Mouse (Mus musculus) midbrain, embryonic 13.5 days (tissue): ENCODE results near the gene Cd70. TPM values are rescaled to one million over a fixed set of nuclear protein-coding genes. Genes with fewer than 3 reads are reported as not detected.
"Not testable (repeated sequence)": the region's sequence is repeated elsewhere in the genome, so short reads cannot be mapped to it uniquely, and the experiment has no call there.

Experiments used
- ATAC-seq: fragments of 200-750 bp; cut with Nextera tagmentation; 2 replicates; pipeline ENCODE4 v1.8.0; 2017; ENCODE audit warnings: mild to moderate bottlenecking, moderate TSS enrichment, moderate library complexity
- H3K27ac ChIP-seq: fragments of 300-500 bp; sonication (generic); 2 replicates; pipeline ENCODE4 v1.5.1; 2015; ENCODE audit warnings: inconsistent platforms, mild to moderate bottlenecking, moderate library complexity
- H3K27me3 ChIP-seq: fragments of 300-500 bp; sonication (generic); 2 replicates; pipeline ENCODE4 v1.6.1; 2015; ENCODE audit warnings: mild to moderate bottlenecking, inconsistent platforms
- H3K36me3 ChIP-seq: fragments of 300-500 bp; sonication (generic); 2 replicates; pipeline ENCODE4 v1.6.1; 2015; ENCODE audit warnings: mild to moderate bottlenecking, inconsistent platforms
- H3K4me1 ChIP-seq: fragments of 300-500 bp; sonication (generic); replicated peaks from 2 replicates; pipeline ENCODE4 v1.6.1; 2015; ENCODE audit warnings: inconsistent platforms
- H3K4me2 ChIP-seq: fragments of 300-500 bp; sonication (generic); replicated peaks from 2 replicates; pipeline ENCODE4 v1.6.1; 2015; ENCODE audit warnings: moderate library complexity, mild to moderate bottlenecking, inconsistent platforms
- H3K4me3 ChIP-seq: fragments of 300-500 bp; sonication (generic); replicated peaks from 2 replicates; pipeline ENCODE4 v1.5.1; 2015; ENCODE audit warnings: mild to moderate bottlenecking, inconsistent platforms
- H3K9ac ChIP-seq: fragments of 300-500 bp; sonication (generic); replicated peaks from 2 replicates; pipeline ENCODE4 v1.6.1; 2015; ENCODE audit warnings: mild to moderate bottlenecking, inconsistent platforms
- H3K9me3 ChIP-seq: fragments of 300-500 bp; sonication (generic); 2 replicates; pipeline ENCODE4 v1.6.1; 2016; ENCODE audit warnings: mild to moderate bottlenecking, inconsistent platforms
- WGBS: fragments of 180-500 bp; shearing (Covaris S2); methylation state at CpG from one replicate; pipeline ENCODE4 v1.1.7; 2015; 5-methylcytosine and 5-hydroxymethylcytosine counted together
- polyA plus RNA-seq: library from polyadenylated mRNA; unstranded; fragments of >200 nt; fragmentation: Nextera tagmentation; extraction: Ambion mirVana; gene quantifications from 2 replicates; pipeline ENCODE4 v1.2.1, GENCODE M21; 2015

Cd70 gene
- polyA plus RNA-seq, 1 experiment from 2014 or later, result 0.44 TPM

GRCm38 (mm10) chr17:57170616-57171260, 21.2 kb upstream of the Cd70 start:
- Histone ChIP-seq H3K4me1 (no peaks in the 10 kb centered on the region), H3K36me3 (no peaks in the 10 kb centered on the region), H3K4me2 (no peak overlapping the region), H3K4me3 (no peak overlapping the region), H3K9me3 (no peaks in the 10 kb centered on the region), H3K27ac (no peak overlapping the region), H3K9ac (no peak overlapping the region), H3K27me3 (0 out of 2 replicates have a peak, but pooled peaks cover 3% of the 10 kb centered on the region)
- no peak for ATAC-seq
- 59% methylated on average over 5 of the region's 5 CpGs for WGBS

- Histone ChIP-seq H3K36me3 (no peaks in the 10 kb centered on the region), H3K27ac (no peak overlapping the region), H3K27me3 (0 out of 2 replicates have a peak, but pooled peaks cover 3% of the 10 kb centered on the region), H3K9me3 (no peaks in the 10 kb centered on the region), H3K4me3 (no peak overlapping the region), H3K4me1 (no peaks in the 10 kb centered on the region), H3K9ac (no peak overlapping the region), H3K4me2 (no peak overlapping the region; the same call in 1 of the 2 replicates)
- 10% methylated on average over 11 of the region's 11 CpGs for WGBS
- ATAC-seq, result peak; percentile 88
Measured at GRCm38 (mm10) chr17:57166800-57167791, 17.5 kb upstream of the Cd70 start.

GRCm38 (mm10) chr17:57153787-57154186, 4.2 kb upstream of the Cd70 start:
- H3K27ac ChIP-seq, result no peak overlapping the region
- no peak overlapping the region for H3K4me2 ChIP-seq
- H3K36me3 ChIP-seq, result no peaks in the 10 kb centered on the region
- WGBS, result 86% methylated on average over 4 of the region's 4 CpGs
- ATAC-seq, result no peak
- H3K4me1 ChIP-seq, result peaks cover 8% of the 10 kb centered on the region
- no peaks in the 10 kb centered on the region for H3K9me3 ChIP-seq
- H3K9ac ChIP-seq, result no peak overlapping the region
- no peak overlapping the region for H3K4me3 ChIP-seq
- H3K27me3 ChIP-seq, result peaks cover 20% of the 10 kb centered on the region

- Histone ChIP-seq H3K9ac (no peak overlapping the region), H3K9me3 (no peaks in the 10 kb centered on the region), H3K4me2 (no peak overlapping the region), H3K36me3 (no peaks in the 10 kb centered on the region), H3K4me3 (no peak overlapping the region), H3K4me1 (peaks cover 10% of the 10 kb centered on the region), H3K27ac (no peak overlapping the region), H3K27me3 (peaks cover 28% of the 10 kb centered on the region)
- ATAC-seq, result no peak
- WGBS, result 60% methylated on average over 6 of the region's 6 CpGs
Measured at GRCm38 (mm10) chr17:57153006-57153405, 3.4 kb upstream of the Cd70 start.

- Histone ChIP-seq H3K36me3 (no peaks in the 10 kb centered on the region), H3K27me3 (peaks cover 44% of the 10 kb centered on the region), H3K4me2 (no peak overlapping the region), H3K27ac (no peak overlapping the region), H3K9me3 (no peaks in the 10 kb centered on the region), H3K9ac (no peak overlapping the region), H3K4me3 (no peak overlapping the region), H3K4me1 (peaks cover 10% of the 10 kb centered on the region)
- no peak for ATAC-seq
- 71% methylated on average over 4 of the region's 4 CpGs for WGBS
Measured at GRCm38 (mm10) chr17:57148343-57148742, 1.2 kb downstream of the Cd70 start.

GRCm38 (mm10) chr17:57145115-57145514, 4.5 kb downstream of the Cd70 start:
- no peak overlapping the region for H3K4me2 ChIP-seq
- H3K9ac ChIP-seq, result no peak overlapping the region
- no peaks in the 10 kb centered on the region for H3K36me3 ChIP-seq
- H3K9me3 ChIP-seq, result no peaks in the 10 kb centered on the region
- no peak for ATAC-seq
- H3K4me3 ChIP-seq, result no peak overlapping the region
- WGBS, result 63% methylated on average over 1 of the region's 1 CpGs
- H3K27ac ChIP-seq, result no peak overlapping the region
- H3K27me3 ChIP-seq, result peaks cover 37% of the 10 kb centered on the region
- peaks cover 10% of the 10 kb centered on the region for H3K4me1 ChIP-seq

- Histone ChIP-seq H3K9ac (no peak overlapping the region), H3K27ac (no peak overlapping the region), H3K4me1 (peaks cover under 1% of the 10 kb centered on the region; the same call in 1 of the 2 replicates), H3K36me3 (no peaks in the 10 kb centered on the region), H3K9me3 (no peaks in the 10 kb centered on the region), H3K4me2 (no peak overlapping the region), H3K4me3 (no peak overlapping the region), H3K27me3 (peaks cover 23% of the 10 kb centered on the region)
- ATAC-seq, result no peak
- WGBS, result 82% methylated on average over 3 of the region's 3 CpGs
Measured at GRCm38 (mm10) chr17:57143704-57144103, 5.9 kb downstream of the Cd70 start.

GRCm38 (mm10) chr17:57139708-57140107, 9.9 kb downstream of the Cd70 start:
- H3K27me3 ChIP-seq, result no peaks in the 10 kb centered on the region
- H3K36me3 ChIP-seq, result no peaks in the 10 kb centered on the region
- ATAC-seq, result no peak
- H3K4me3 ChIP-seq, result no peak overlapping the region
- no peaks in the 10 kb centered on the region for H3K4me1 ChIP-seq
- no peaks in the 10 kb centered on the region for H3K9me3 ChIP-seq
- no peak overlapping the region for H3K9ac ChIP-seq
- no peak overlapping the region for H3K4me2 ChIP-seq
- no peak overlapping the region for H3K27ac ChIP-seq
- WGBS, result 84% methylated on average over 3 of the region's 3 CpGs

- no peaks in the 10 kb centered on the region for H3K4me1 ChIP-seq
- WGBS, result 92% methylated on average over 4 of the region's 4 CpGs
- no peaks in the 10 kb centered on the region for H3K36me3 ChIP-seq
- ATAC-seq, result no peak
- no peak overlapping the region for H3K27ac ChIP-seq
- no peak overlapping the region for H3K4me2 ChIP-seq
- H3K4me3 ChIP-seq, result no peak overlapping the region
- H3K9me3 ChIP-seq, result no peaks in the 10 kb centered on the region
- no peak overlapping the region for H3K9ac ChIP-seq
- H3K27me3 ChIP-seq, result no peaks in the 10 kb centered on the region
Measured at GRCm38 (mm10) chr17:57138676-57139075, 10.9 kb downstream of the Cd70 start.

- no peak overlapping the region for H3K4me2 ChIP-seq
- no peak for ATAC-seq
- H3K36me3 ChIP-seq, result no peaks in the 10 kb centered on the region
- H3K4me1 ChIP-seq, result no peaks in the 10 kb centered on the region
- H3K27me3 ChIP-seq, result no peaks in the 10 kb centered on the region
- no peaks in the 10 kb centered on the region for H3K9me3 ChIP-seq
- no peak overlapping the region for H3K9ac ChIP-seq
- 70% methylated on average over 3 of the region's 3 CpGs for WGBS
- H3K27ac ChIP-seq, result no peak overlapping the region
- H3K4me3 ChIP-seq, result no peak overlapping the region
Measured at GRCm38 (mm10) chr17:57135635-57136034, 13.9 kb downstream of the Cd70 start.

GRCm38 (mm10) chr17:57134693-57135092, 14.9 kb downstream of the Cd70 start:
- H3K27ac ChIP-seq, result no peak overlapping the region
- no peaks in the 10 kb centered on the region for H3K9me3 ChIP-seq
- WGBS, result 86% methylated on average over 2 of the region's 2 CpGs
- H3K9ac ChIP-seq, result no peak overlapping the region
- no peak overlapping the region for H3K4me2 ChIP-seq
- no peak for ATAC-seq
- no peaks in the 10 kb centered on the region for H3K36me3 ChIP-seq
- H3K27me3 ChIP-seq, result no peaks in the 10 kb centered on the region
- no peak overlapping the region for H3K4me3 ChIP-seq
- H3K4me1 ChIP-seq, result no peaks in the 10 kb centered on the region

- H3K36me3 ChIP-seq, H3K9ac ChIP-seq, H3K9me3 ChIP-seq, H3K27ac ChIP-seq, H3K4me2 ChIP-seq, H3K4me1 ChIP-seq, ATAC-seq, H3K4me3 ChIP-seq, H3K27me3 ChIP-seq: not testable (repeated sequence)
- WGBS, result 24% methylated on average over 3 of the region's 3 CpGs
Measured at GRCm38 (mm10) chr17:57134021-57134420, 15.6 kb downstream of the Cd70 start.
